Mouse (Mus musculus): ENCODE measurements around the gene Adarb1.
A peak's percentile ranks its signal among the peaks of the same experiment; 100 is the strongest.

Gene Adarb1

DNA sequence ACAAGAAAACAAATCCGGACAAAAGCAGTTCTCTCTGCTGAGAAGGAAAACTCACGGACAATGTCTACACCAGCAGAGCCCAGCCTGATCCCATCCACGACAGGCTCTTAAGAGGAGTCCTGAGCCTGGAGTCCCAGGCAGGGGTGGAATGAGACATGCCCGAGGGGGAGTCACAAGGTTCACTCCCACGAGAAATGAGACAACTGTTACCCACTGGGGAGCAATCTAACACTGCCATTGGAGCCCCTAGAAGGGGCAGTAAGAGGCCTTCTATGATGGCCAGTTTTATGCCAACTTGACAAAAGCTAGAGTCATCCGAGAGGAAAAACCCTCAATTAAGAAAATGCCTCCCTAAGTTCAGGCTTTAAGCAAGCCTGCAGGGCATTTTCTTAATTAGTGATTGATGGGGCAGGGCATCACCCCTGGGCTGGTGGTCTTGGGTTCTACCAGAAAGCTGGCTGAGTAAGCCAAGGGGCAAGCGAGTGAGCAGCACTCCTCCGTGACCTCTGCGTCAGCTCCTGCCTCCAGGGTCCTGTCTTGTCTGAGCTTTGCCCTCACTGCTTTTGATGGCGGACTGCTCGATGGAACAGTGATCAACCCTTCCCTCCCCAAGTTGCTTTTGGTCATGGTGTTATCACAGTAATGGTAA, 88.5 kb downstream of the Adarb1 start:
- no peak for DNase-seq (ENCODE audit: extremely low read depth, insufficient read length, low spot score)

DNA sequence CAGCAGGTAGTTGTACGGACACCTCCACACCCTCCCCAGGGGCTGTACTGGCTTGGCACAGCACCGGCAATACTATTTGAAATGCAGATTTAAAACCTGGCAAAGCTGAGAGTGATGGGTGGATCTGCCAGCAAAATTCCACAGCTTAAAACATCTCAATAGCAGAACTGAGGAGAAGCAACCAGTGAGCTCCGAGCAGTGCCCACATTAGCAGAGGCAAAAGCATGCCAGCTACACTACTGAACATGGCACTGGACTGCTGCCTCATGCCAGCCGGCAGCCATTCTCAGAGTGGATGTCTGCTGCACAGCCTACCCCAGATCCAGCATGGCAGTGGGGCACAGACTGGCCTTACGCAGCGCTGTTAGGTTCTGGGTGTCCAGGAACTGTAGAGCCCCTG, 93.4 kb downstream of the Adarb1 start:
- DNase-seq (ENCODE audit: extremely low read depth, insufficient read length, low spot score) = no peak

DNA sequence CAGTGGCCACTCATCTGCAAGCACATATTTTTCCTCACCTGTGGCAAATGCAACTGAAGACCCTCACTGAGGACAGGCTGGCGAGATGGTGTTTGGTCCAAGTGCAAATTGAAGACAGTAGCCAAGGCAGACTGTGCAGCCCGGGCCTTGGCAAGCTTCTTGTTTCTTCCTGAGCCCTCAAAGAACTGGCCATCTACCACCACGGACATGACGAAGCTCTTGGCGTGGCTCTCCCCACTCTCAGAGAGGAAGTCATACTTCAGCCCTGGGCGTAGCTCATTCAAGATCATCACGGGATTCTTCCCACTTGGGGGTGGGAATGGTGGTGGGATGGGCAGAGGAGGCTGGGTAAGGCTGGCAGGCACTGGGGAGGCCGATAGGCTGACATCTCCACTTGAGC, 96.5 kb downstream of the Adarb1 start:
- no peak for DNase-seq (ENCODE audit: extremely low read depth, insufficient read length, low spot score)

DNA sequence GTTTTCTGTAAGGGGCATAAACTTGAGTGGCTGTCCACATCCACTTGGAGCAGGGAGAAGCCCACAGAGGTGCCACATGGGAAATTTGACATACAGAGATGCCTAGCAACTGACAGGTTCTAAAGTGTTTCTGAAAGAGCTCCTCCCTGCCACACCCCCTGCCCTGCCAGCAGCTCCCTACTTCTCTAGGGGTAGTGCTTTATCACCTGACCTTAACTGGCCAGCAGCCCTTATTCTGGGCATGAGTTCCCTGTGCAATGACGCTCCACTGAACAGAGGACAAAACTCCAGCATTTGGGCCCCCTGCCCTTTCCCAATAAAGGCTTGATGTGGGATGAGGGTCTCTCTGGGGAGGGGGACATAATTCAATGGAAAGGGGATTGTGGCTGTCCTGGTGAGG, 97.1 kb downstream of the Adarb1 start:
- DNase-seq (ENCODE audit: extremely low read depth, insufficient read length, low spot score) = no peak

DNA sequence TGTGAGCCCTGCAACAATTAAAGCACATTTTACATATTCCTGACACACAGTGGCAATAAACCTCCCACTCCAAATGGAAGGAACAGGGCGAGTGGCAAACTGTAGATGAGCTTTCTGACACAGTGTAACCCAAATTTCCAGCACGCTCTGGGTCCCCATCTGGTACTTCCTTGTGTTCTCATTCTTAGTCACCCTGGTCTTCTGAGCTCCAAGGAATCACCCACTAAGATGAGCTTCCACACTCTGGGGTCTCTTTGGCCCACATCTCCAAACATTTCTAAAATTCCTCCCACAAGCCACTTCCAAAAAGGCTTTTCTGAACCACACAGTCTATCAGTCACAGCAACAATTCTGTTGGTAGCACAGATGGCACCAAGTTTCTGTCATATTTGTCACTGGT, 102.4 kb downstream of the Adarb1 start:
- no peak for DNase-seq (ENCODE audit: extremely low read depth, insufficient read length, low spot score)

DNA sequence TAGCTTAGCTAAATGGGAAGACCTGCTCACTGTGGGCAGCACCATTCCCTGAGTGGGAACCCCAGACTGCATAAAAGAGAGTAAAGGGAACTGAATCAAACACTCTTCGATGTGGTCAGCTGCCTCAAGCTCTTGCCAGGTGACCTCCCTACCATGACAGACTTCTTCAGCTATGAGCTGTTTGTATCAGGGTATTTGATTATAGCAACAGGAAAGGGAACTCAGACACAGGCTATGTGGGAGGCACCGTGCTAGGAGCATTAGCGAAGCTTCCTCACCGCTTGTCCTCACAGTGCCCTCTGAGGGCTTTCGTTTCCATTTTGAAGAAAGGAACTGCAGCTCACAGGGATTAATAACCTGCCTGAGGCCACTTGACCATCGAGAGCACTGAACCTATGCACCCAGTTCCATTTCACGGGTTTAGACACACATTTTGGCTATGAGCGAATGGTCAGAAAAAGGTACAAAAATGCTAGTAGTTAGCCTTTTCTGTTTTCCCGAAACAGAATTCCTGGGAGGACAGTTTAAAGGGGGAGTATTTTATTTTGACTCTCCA, 103.3 kb downstream of the Adarb1 start:
- DNase-seq (ENCODE audit: extremely low read depth, insufficient read length, low spot score) = no peak

DNA sequence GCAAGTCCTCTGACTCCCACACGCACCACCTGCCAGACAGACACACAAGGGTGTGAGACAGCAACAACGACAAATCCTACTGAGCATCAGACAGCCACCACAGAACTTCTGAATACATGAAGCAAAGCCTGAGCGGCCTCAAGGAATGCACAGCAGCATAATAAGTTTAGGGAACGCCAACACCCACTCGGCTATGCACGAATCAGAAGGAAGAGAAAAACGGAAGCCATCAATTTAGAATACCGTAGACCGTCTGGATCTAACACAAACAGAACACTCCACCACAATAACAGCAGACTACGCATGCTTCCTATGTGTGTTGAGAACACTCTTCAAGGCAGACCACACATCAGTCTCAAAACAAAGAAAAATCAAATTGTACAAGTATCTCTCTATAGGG, 109.1 kb downstream of the Adarb1 start:
- no peak for DNase-seq (ENCODE audit: extremely low read depth, insufficient read length, low spot score)

DNA sequence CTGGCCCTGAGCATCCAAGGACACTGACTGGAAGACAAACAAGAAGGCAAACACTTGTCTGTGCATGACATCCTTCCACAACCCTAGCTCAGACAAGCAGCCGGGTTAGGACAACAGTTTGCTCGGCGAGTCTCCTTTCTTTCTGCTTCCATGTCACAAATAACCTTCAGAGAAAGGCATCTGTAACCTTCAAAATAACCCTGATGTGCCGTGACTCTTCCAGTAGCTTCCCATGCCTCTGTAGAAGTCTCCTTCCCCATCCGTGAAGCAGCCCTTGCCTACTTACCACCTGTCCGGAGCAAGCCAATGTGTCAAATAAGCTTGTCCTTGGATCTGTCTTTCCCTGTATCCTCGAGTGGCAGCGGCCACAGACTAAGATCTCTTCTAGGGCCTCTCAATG, 112.3 kb downstream of the Adarb1 start:
- DNase-seq (ENCODE audit: extremely low read depth, insufficient read length, low spot score) = no peak

DNA sequence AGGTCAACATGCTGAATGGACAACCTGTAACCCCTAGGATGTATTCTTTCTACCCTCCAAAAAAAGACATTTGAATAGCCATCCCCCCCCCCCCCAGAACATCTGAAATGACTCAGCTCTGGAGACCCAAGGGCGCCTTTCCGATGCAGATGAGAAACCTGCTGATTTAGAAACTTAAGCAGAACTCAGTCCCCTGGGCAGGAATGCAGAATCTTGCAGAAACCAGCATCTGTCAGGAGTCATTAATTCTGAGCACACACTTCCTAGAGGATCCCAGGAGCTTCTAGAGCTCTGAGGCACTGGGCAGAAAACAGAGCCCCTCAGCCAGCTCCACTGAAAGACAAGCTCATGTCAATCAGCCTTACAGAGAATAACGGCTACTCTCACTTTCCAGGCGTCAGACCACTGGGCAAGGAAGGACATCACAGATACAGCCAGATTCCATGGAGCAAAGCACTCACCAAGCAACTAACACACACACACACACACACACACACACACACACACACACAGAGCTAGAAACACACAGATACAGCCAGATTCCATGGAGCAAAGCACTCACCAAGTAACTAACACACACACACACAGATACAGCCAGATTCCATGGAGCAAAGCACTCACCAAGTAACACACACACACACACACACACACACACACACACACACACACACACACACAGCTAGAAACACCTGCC, 113.1 kb downstream of the Adarb1 start:
- DNase-seq (ENCODE audit: extremely low read depth, insufficient read length, low spot score) = no peak

DNA sequence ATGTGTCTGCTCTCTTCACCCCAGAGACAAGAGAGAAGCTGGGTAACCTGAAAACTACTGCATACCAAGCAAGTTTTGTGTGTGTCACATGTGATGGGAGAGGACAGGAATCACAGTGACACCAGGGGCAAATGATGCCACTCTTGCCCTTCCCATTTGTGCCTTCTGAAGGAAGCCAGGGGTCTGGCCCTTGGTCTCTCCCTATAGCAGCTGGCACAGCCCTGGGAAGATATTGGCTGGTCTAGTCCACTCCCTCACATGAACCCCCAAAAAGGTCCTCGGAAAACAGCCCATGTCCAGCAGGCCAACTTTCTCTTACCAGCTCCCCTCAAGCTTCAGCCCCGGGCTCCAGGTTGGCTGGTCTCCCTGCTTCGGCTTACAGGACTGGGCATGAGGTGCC, 113.7 kb downstream of the Adarb1 start:
- no peak for DNase-seq (ENCODE audit: extremely low read depth, insufficient read length, low spot score)

DNA sequence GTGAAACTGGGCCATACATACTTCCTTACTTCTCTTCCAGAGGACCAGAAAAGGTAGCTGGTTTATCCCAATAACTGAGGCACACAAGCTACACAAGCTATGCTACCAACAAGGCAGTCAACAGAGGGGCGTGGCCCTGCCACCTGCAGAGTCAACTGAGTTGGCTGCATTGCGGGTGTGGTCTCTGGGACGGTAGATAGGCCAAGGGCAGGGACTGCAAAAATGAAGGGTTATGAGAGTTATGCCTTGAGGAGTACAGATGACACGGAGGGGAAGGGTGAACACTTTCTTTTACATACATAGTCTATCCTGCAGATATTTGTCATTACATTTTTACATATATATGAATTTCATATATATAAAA, 117.2 kb downstream of the Adarb1 start:
- no peak for DNase-seq (ENCODE audit: extremely low read depth, insufficient read length, low spot score)

DNA sequence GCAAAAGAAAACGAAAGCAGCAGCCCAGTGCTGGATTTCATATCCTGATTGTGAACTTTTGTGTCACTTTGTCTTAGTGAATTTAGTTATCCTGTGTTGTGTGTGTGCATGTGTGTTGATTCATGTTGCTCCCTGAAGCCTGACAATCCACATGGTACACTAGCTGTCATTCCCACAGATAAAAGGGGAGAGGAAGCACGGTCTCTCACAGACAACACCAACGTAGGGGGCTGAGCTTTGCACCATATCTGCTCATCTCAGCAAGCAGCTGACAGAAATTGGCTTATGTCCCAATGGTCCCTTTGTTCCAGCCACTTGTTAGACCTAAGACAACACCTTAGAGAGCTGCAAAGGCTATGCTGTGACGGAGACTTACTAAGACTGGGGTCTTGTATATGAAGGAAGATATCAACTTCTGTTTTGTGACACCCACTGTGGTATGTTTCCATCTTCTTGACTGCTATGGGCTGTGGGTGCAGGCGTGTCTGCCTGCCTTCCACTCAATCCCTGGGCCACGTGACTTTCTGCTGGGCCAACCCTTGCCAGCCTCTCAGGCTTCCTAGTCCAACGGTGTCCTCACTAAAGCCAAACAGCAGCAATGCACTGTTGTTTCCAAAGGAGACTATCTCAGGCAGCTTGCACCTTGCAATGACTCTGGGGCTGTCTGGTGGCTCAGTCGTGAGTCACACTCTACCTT, 117.7 kb downstream of the Adarb1 start:
- no peak for DNase-seq (ENCODE audit: extremely low read depth, insufficient read length, low spot score)

DNA sequence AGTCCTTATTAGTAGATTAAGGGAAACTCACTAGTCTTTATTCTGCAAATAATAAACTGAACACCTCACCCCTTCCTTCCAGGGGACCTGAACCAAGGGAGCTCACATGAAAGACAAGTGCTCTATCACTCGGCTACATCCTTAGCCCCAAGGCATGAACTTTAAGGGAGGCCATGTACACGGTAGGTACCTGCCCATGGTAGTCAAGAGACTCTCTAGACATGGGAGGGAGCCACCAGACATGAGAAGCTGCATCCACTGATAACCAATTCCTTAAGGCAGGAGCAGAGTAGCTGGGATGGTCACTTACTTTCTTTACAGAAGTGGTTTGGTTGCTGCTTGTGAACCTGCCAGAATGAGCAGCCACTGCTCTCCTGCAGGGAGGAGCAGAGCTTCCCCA, 118.9 kb downstream of the Adarb1 start:
- DNase-seq (ENCODE audit: extremely low read depth, insufficient read length, low spot score) = no peak

DNA sequence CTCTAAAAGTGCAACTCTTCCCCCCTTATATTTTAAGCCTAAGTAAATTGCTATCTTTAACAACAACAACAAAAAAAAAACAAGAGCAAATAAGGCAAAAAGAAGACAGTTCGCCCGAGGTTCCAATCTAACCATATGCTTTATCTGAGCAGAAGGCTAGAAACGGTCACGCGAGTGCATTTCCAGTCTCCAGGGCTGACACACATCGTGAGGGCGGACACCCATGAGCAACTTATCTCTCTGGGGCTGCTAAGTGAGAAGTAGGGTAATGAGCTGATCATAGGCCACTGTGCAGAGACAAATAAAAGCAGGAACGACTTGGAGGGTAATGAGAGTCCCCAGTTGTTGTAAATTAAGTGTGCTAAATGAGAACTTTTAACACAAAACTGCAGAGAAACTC, 119.4 kb downstream of the Adarb1 start:
- DNase-seq (ENCODE audit: extremely low read depth, insufficient read length, low spot score) = no peak

DNA sequence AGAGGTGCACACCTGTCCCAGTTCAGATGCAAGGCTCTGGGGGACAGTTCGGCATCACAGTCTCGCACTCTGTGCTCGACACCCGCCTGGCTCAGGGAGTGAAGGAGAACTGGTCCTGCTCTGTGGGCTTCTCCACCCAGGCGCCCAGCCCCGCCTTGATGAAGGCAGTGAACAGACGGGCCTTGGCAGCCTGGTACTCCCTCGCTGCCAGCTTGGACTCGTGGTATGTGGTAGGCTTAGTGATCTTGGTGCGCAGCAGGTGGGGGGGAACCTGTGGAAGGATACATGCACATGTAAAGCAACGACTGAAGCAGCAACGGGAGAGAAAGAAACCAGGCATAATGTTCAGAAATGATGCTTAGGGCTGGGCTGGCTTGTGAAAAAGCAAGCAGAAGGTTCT, 123.4 kb downstream of the Adarb1 start:
- DNase-seq (ENCODE audit: extremely low read depth, insufficient read length, low spot score) = no peak

DNA sequence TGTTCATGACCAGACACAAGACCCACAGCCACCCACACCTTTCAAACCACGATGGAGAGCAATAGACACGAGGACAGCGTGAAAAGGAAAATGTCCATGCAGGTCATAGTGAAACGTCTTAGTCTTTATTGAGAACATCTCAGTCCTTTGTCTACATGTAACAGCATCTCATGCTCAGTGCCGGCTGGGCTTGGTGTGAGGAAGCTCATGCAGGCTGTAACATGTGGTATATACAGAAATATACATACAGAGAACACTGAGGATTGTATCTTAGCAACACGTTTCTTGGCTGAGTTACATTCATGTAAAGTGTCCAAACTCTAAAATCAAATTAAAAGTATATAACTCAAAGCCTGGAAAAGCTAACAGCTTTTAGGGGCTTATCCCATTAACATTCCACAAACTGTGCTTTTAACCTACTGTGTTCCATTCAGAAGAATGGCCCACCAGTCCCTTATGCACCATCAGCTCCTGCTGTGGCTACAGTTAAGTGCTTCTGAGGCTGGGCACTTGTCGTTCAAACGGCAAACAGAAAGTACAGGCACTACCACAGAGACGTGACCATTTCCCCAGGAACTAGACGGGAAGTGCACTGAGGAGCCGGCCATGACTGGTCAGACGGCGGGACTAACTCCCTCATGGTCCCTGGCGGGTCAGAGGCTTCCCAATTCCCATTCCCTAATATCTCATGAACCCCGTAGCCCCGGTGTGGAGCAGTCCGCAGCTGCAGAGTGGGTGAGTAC, 127.3 kb downstream of the Adarb1 start:
- DNase-seq (ENCODE audit: extremely low read depth, insufficient read length, low spot score) = no peak

DNA sequence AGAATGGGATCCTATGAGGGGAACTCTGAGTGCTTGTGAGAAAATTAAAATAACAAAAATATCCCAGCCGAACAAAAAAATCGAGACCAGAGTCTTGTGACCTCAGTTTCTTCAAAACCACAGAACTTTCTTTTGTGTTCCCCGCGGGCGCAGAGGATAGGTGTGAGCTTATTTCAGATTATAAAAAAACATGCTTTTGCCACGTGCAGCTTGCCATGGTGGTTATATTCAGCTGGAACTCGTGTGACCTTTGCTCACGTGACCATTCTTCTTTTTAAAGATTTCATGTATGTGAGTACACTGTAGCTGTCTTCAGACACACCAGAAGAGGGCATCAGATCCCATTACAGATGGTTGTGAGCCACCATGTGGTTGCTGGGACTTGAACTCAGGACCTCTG, 128.5 kb downstream of the Adarb1 start:
- DNase-seq (ENCODE audit: extremely low read depth, insufficient read length, low spot score) = no peak

DNA sequence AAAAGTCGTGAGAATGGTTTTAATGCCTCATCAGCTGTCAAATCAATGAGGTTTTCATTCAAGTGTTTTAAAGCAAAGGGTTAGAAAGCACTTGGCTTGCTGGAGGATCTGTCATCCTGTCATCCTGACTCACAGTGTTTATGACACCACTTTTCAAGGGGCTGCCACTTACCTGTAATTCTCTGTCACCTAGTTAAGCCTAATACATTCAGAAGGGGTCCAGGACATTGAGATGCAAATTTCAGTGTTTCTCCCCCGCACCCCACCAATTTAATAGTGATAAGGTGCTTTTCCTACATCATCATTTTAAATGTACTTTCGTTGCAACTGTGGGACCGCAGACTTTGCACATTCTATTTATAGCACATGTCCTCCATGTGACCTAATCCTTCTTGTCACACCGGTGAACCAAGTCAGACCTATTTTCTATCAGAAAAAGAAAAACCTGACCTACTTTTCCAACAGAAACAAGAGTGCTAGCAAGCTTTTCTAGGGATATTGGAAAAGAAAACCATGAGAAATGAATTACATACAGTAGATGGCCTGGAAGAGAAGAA, 129.4 kb downstream of the Adarb1 start:
- no peak for DNase-seq (ENCODE audit: extremely low read depth, insufficient read length, low spot score)

DNA sequence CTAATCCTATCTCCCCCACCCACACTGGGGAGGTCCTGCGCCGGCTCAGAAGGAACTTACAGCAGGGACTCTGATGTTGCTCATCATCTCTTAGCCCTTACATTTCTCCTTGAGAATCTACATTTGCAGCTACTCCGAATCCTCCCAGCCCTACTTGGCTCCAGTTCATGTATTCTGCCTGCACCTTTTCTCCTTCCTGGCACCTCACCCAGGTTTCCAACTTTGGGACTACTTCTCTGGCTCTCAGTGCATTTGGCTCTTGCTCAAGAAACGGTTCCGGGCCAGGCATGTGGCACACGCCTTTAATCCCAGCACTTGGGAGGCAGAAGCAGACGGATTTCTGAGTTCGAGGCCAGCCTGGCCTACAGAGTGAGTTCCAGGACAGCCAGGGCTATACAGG, 130.4 kb downstream of the Adarb1 start:
- DNase-seq (ENCODE audit: extremely low read depth, insufficient read length, low spot score) = no peak

DNA sequence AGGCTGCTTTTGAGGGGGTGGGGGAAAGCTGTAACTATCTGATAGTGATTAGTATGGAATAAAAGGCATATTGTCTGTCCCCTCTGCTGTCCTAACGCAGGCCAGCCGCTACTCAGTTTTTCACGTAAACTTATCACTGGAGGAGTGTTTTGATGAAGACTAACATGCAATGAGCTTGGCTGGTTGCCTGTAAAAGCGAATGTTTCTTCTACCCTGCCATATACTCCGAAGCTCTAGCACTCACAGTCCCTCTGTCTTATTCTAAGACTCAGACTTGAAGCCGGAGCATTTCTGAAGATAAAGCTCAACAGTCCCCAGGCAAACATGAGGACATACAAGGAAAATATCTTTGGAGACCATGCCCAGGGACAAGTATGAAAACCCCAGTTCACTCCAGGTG, 133.2 kb downstream of the Adarb1 start:
- DNase-seq (ENCODE audit: extremely low read depth, insufficient read length, low spot score) = no peak

DNA sequence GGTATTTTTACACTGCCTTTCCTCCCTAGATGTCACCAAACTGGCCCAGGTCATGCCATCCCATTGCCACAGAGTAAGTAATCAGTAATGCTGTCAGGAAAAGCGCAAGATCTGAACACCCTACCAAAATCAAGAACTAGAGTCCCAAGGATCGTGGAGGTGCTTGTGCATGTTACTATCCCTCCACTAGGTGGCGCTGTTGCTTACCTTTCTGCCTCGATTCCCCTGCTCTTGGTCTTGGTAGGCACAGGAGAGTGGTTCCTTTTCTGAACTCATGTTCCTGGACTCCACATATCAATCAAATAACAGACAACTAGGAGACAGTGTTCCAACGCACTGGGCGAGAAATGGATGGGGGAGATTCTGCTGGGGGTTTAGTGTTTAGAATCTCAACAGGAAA, 135.2 kb downstream of the Adarb1 start:
- peak; percentile 45 for DNase-seq (ENCODE audit: extremely low read depth, insufficient read length, low spot score)
